Mouse (Mus musculus): Measurements from ENCODE around the gene Hspa4l.

- TF ChIP-seq CTCF (IDR thresholded peaks at IDR 0.05), result peak; percentile 73
- TF ChIP-seq EP300 (IDR thresholded peaks at IDR 0.05), result no peak
These were observed 54.2 kb downstream of the Hspa4l start for GRCm38 (mm10) chr3:40798500-40798899.

Data from lung, postnatal 0 days (tissue).